Mouse (Mus musculus) kidney, postnatal 36 days (tissue): ENCODE results near the gene Gm20903.
"Not testable (repeated sequence)": the region's sequence is repeated elsewhere in the genome, so short reads cannot be mapped to it uniquely, and the experiment has no call there.

ENCODE experiments used
- DNase-seq, 2 experiments: peaks; one replicate each; pipeline ENCODE4 v3.0.0; 2021 to 2022; ENCODE audit warnings: mixed read lengths in 2 of 2

The Gm20903 gene

GRCm38 (mm10) chrY:73669015-73669414, at the start of gene Gm20903:
TSS of gene Gm20903 (plus strand) at chrY:73669315.
- DNase-seq: not testable (repeated sequence)
